Mouse (Mus musculus): ENCODE measurements around the gene 0610030E20Rik. TPM values are rescaled to one million over a fixed set of nuclear protein-coding genes. Genes with fewer than 3 reads are reported as not detected.
A peak's percentile ranks its signal among the peaks of the same experiment; 100 is the strongest.

Gene 0610030E20Rik
- polyA plus RNA-seq, 1 experiment from 2014 or later, result 16.0 TPM

DNA sequence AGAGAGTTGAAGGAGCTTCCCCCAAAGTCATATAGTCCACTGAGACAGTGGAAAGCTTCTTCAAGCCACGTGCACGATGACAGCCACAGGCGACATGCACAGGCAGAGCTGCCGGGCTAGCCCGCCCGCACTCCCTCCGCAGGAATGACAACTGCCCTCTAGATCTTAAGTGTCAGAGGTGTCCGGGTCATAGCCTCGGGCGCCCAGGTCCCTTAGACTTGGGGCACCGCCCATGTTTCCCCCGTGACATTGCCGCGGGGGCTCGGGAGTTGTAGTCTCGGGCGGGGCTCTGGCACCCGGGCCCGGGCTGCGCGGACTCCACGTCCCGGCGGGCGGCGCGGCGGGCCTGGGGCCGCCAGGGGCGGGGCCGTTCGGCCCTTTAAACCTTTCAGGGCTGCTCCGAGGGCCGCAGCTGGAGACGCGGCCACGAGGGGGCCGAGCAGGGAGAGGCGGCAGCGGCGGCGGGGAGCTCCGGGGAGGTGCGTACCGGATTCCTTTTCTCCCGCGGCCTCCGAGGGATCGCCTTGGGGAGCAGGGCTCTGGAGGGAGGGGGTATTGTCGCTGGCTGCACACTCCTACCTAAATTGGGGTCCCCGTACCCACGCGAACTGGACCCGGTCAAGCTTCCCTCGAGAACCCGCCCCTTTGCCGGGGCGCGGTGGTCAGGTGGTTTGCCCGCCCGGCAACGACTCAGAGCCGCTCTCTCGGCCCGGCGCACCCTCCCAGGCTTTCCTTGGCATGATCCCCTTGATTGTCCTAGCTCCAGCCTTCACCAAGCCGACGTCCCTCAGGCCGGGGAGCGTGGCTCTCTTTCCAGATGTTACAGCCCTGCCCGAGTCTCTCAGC is 8.2 kb downstream of the 0610030E20Rik start, which contains the start of gene Tmem150a:
Tmem150a (plus strand) TSS at position 382 of the 846 bp plus-strand sequence.
- WGBS, result under 1% methylated on average over 71 of the region's 71 CpGs
- Histone ChIP-seq H3K4me3 (ENCODE audit: low read length) (peak within 1 kb of the TSS; percentile 70), H3K4me1 (ENCODE audit: control insufficient read depth, insufficient read depth, low read length) (peaks cover 21% of the 10 kb centered on the region), H3K36me3 (ENCODE audit: control insufficient read depth, insufficient read depth) (peaks cover 14% of the 10 kb centered on the region), H3K9ac (ENCODE audit: low read length) (peak within 1 kb of the TSS; percentile 81), H3K9me3 (replicated peaks; ENCODE audit: control insufficient read depth, low read length) (no peaks in the 10 kb centered on the region), H3K4me2 (ENCODE audit: low read depth, low read length) (peak within 1 kb of the TSS; percentile 88), H3K27ac (ENCODE audit: low read length) (peak within 1 kb of the TSS; percentile 38), H3K27me3 (ENCODE audit: control insufficient read depth, insufficient read depth, low read length) (no peaks in the 10 kb centered on the region)
- peak; percentile 92 for ATAC-seq (replicated peaks; ENCODE audit: extremely low read depth, insufficient read depth, low FRiP score)

DNA sequence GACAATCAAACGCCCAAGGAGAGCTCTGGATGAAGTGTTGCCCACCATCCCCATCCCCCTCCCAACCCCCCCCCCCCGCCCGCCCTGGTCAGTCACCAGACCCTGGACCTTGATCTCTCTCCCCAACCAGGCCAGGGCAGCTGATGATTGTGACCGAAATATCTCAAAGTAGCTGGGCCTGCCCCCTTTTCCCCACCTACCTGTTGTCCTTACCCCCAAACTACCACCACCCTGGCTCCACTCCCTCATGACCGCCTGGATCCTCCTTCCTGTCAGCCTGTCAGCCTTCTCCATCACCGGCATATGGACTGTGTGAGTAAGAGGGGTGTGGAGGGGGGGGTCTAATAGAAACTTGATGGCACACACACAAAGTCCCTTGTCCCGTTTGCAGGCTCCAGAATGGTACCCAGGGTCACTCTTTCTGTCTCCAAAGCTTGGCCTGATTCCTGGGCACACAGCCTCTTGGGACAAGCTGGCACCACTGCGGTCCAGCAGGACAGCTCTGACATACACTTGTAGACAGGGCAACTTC is 8.9 kb downstream of the 0610030E20Rik start:
- no peak for ATAC-seq (replicated peaks; ENCODE audit: extremely low read depth, insufficient read depth, low FRiP score)
- Histone ChIP-seq H3K9me3 (replicated peaks; ENCODE audit: control insufficient read depth, low read length) (no peaks in the 10 kb centered on the region), H3K4me1 (ENCODE audit: control insufficient read depth, insufficient read depth, low read length) (peaks cover 28% of the 10 kb centered on the region)

DNA sequence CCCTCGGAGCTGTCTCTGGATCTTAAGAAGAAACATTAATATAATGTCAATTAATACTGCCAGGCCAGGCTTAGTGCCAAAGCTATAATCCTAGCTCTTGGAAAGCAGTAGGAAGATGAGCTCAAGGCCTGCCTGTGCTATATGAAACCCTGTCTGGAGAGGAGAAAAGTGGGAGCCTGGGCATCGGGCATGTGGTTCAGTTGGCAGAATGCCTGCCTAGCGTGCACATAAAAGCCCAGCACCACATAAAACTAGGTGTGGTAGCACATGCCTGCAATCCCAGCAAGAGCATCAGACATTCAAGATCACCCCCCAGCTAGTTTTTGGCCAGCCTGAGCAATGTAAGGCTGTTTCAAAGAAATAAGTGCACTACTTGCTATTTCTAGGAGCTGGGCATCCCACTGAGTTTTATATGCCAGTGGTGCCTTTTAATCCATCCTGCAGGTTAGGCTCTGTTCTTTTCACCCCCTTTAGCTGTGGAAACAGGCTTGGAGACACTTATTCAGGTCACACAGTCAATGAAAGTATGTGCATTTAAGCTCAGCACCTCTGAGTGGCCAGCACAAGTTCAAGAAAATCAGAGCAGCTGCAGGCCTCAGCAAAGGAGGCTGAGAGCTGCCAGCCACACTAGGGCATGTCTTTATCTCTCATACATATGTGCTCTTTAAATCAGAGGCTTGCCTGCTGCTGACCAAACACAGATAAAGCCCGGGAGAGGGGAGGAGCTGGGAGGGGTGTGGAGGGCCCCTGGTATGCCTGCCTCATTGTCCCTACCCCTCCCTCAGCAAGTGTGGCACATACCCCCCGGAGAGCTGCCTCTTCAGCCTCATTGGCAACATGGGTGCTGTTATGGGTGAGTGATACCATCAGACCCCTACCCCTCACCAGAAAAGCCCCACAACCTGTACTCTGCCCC is 10.3 kb downstream of the 0610030E20Rik start:
- no peak overlapping the region for H3K27ac ChIP-seq (ENCODE audit: low read length)
- H3K9me3 ChIP-seq (replicated peaks; ENCODE audit: control insufficient read depth, low read length), result no peaks in the 10 kb centered on the region
- H3K9ac ChIP-seq (ENCODE audit: low read length), result no peak overlapping the region
- WGBS, result 55% methylated on average over 5 of the region's 5 CpGs
- ATAC-seq (replicated peaks; ENCODE audit: extremely low read depth, insufficient read depth, low FRiP score), result no peak
- no peak overlapping the region for H3K4me2 ChIP-seq (ENCODE audit: low read depth, low read length)
- H3K4me3 ChIP-seq (ENCODE audit: low read length), result no peak overlapping the region
- peaks cover 31% of the 10 kb centered on the region for H3K4me1 ChIP-seq (ENCODE audit: control insufficient read depth, insufficient read depth, low read length)
- H3K36me3 ChIP-seq (ENCODE audit: control insufficient read depth, insufficient read depth), result peaks cover 10% of the 10 kb centered on the region; the same call in 1 of the 2 replicates
- no peaks in the 10 kb centered on the region for H3K27me3 ChIP-seq (ENCODE audit: control insufficient read depth, insufficient read depth, low read length)

More for the DNA sequence above, 8.9 kb downstream of the 0610030E20Rik start:
- Histone ChIP-seq H3K27me3 (ENCODE audit: control insufficient read depth, insufficient read depth, low read length) (no peaks in the 10 kb centered on the region), H3K36me3 (ENCODE audit: control insufficient read depth, insufficient read depth) (peaks cover 10% of the 10 kb centered on the region; the same call in 1 of the 2 replicates), H3K4me3 (ENCODE audit: low read length) (peak overlapping the region; percentile 70), H3K4me2 (ENCODE audit: low read depth, low read length) (peak overlapping the region; percentile 88), H3K27ac (ENCODE audit: low read length) (peak overlapping the region; percentile 38; the same call in 1 of the 2 replicates), H3K9ac (ENCODE audit: low read length) (peak overlapping the region; percentile 81)
- WGBS, result 43% methylated on average over 6 of the region's 8 CpGs

DNA sequence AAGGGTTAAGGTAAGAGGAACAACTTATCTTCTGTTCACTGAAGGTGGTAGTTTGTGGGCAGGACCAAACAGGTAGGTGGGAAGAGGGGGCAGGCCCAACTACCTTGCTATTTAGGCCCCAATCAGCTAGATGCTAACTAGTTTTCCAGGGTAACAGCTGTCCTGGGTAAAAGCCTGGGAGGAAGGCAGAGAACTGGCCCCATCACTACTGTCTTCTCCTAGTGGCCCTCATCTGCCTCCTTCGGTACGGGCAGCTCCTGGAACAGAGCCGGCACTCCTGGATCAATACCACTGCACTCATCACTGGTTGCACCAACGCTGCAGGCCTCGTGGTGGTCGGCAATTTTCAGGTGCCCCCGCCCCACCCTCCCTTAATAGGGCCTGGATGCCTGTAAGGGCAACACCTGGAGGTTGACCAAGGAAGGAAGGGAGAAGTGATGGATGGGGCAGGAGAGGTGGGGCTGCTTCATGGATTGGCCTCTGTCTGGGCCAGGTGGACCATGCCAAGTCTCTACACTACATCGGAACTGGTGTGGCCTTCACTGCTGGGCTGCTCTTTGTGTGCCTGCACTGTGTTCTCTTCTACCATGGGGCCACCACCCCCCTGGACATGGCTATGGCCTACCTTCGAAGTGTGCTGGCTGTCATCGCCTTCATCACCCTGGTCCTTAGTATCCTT is 11.1 kb downstream of the 0610030E20Rik start:
- Histone ChIP-seq H3K4me2 (ENCODE audit: low read depth, low read length) (no peak overlapping the region), H3K27ac (ENCODE audit: low read length) (no peak overlapping the region), H3K4me1 (ENCODE audit: control insufficient read depth, insufficient read depth, low read length) (peaks cover 28% of the 10 kb centered on the region), H3K9ac (ENCODE audit: low read length) (no peak overlapping the region), H3K36me3 (ENCODE audit: control insufficient read depth, insufficient read depth) (peaks cover 10% of the 10 kb centered on the region; the same call in 1 of the 2 replicates), H3K9me3 (replicated peaks; ENCODE audit: control insufficient read depth, low read length) (no peaks in the 10 kb centered on the region), H3K27me3 (ENCODE audit: control insufficient read depth, insufficient read depth, low read length) (no peaks in the 10 kb centered on the region), H3K4me3 (ENCODE audit: low read length) (no peak overlapping the region)
- ATAC-seq (replicated peaks; ENCODE audit: extremely low read depth, insufficient read depth, low FRiP score), result no peak
- 89% methylated on average over 10 of the region's 10 CpGs for WGBS

DNA sequence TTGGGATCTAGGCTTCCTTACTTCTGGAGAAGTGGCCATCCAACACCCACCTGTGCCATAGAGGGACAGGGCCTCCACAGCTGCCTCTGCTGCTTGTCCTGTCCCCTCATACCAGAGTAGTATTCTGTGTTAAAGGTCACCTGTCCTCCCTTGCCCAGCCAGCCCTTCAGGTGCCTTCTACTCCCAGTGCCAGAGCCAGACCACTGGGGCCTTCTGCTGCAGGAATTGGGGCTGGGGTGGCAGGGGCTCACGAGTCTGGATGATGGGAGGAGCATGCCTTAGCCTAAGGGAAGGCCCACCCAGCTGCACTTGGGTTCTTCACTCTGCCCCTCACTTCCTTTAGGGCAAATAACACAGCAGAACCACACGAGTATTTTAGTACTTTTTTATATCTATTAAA is 12.2 kb downstream of the 0610030E20Rik start:
- no peak for ATAC-seq (replicated peaks; ENCODE audit: extremely low read depth, insufficient read depth, low FRiP score)
- WGBS, result 71% methylated on average over 2 of the region's 2 CpGs

DNA sequence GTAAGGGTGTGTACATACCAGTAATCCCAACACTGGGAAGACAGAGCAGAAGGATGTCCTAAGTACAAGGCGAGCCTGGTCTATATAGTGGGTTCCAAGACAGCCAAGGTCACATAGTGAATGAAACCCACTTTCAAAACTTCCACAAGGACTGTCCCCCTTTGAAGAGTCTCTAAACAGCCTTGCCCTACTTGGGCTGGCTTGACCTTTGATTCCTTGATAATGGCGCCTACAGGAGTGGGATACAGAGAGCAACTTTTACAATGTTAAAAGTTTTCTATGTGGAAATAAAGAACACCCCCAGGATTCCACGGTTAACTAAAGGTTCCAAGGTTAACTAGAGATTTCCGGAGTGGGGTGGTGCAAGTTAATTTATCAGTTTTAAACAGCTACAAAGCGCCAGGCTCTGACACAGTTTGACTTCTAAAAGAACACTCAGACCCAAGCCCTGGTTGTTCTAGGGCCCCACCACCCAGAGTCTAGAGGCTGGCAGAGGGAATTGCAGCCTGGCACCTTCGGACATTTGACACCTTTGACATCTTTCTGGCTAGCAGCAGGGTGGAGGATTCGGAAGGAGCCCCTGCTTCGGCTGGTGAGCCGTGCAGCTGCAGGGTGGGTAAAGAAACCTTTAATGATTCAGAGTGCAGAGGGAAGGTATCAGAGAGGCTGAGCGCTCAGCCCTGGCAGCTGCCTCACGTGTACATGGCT is 12.9 kb downstream of the 0610030E20Rik start:
- Histone ChIP-seq H3K9ac (ENCODE audit: low read length) (no peak overlapping the region), H3K4me3 (ENCODE audit: low read length) (no peak overlapping the region), H3K27me3 (ENCODE audit: control insufficient read depth, insufficient read depth, low read length) (no peaks in the 10 kb centered on the region), H3K4me2 (ENCODE audit: low read depth, low read length) (no peak overlapping the region), H3K4me1 (ENCODE audit: control insufficient read depth, insufficient read depth, low read length) (peaks cover 20% of the 10 kb centered on the region), H3K36me3 (ENCODE audit: control insufficient read depth, insufficient read depth) (peaks cover 10% of the 10 kb centered on the region; the same call in 1 of the 2 replicates), H3K27ac (ENCODE audit: low read length) (no peak overlapping the region), H3K9me3 (replicated peaks; ENCODE audit: control insufficient read depth, low read length) (no peaks in the 10 kb centered on the region)
- 75% methylated on average over 11 of the region's 11 CpGs for WGBS
- ATAC-seq (replicated peaks; ENCODE audit: extremely low read depth, insufficient read depth, low FRiP score), result no peak

More for the DNA sequence above, 12.2 kb downstream of the 0610030E20Rik start:
- Histone ChIP-seq H3K27me3 (ENCODE audit: control insufficient read depth, insufficient read depth, low read length) (no peaks in the 10 kb centered on the region), H3K36me3 (ENCODE audit: control insufficient read depth, insufficient read depth) (peaks cover 10% of the 10 kb centered on the region; the same call in 1 of the 2 replicates), H3K4me3 (ENCODE audit: low read length) (no peak overlapping the region), H3K9me3 (replicated peaks; ENCODE audit: control insufficient read depth, low read length) (no peaks in the 10 kb centered on the region), H3K4me2 (ENCODE audit: low read depth, low read length) (no peak overlapping the region), H3K4me1 (ENCODE audit: control insufficient read depth, insufficient read depth, low read length) (peaks cover 26% of the 10 kb centered on the region), H3K9ac (ENCODE audit: low read length) (no peak overlapping the region), H3K27ac (ENCODE audit: low read length) (no peak overlapping the region)

DNA sequence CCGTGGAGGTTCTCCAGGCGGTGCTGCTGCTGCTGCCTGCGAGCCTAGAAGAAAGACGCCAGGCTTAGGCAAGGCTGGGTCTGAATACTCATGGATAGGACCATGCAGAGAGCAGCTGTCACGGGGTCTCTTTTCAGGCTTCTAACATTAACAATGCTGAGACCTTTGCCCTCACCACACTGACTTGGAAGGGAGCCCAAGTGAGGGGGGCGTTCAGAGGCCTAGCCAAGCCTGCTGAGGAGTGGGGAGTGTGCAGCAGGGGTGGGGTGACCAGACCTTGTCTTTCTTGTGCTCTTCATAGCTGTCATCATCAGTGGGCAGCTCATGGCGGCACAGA is 13.4 kb downstream of the 0610030E20Rik start:
- Histone ChIP-seq H3K4me2 (ENCODE audit: low read depth, low read length) (no peak overlapping the region), H3K4me3 (ENCODE audit: low read length) (no peak overlapping the region), H3K36me3 (ENCODE audit: control insufficient read depth, insufficient read depth) (peaks cover 10% of the 10 kb centered on the region; the same call in 1 of the 2 replicates), H3K27me3 (ENCODE audit: control insufficient read depth, insufficient read depth, low read length) (no peaks in the 10 kb centered on the region), H3K9me3 (replicated peaks; ENCODE audit: control insufficient read depth, low read length) (no peaks in the 10 kb centered on the region), H3K27ac (ENCODE audit: low read length) (no peak overlapping the region), H3K4me1 (ENCODE audit: control insufficient read depth, insufficient read depth, low read length) (peaks cover 20% of the 10 kb centered on the region), H3K9ac (ENCODE audit: low read length) (no peak overlapping the region)
- WGBS, result 68% methylated on average over 7 of the region's 7 CpGs
- ATAC-seq (replicated peaks; ENCODE audit: extremely low read depth, insufficient read depth, low FRiP score), result no peak

DNA sequence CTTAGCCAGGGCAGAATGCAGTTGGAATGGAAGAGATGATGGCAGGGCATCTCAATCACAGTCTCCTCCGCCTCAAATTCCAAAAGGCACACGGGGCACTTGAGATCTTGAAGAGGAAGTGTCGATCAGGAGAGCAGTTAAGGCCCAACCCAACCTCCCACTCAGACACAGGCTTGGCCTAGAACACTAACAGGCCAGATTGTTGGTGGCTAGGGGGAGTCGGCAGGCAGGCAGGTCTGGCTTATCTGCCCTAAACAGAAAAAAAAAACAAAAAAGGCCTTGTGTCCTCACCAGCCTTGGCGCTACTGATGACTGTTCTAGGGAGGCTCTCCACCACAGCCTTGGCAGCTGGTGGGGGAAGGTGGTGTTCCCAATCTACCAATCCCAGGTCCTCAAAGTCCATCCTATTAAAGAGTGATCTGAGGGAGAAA is 14.0 kb downstream of the 0610030E20Rik start:
- Histone ChIP-seq H3K36me3 (ENCODE audit: control insufficient read depth, insufficient read depth) (peaks cover 10% of the 10 kb centered on the region; the same call in 1 of the 2 replicates), H3K27me3 (ENCODE audit: control insufficient read depth, insufficient read depth, low read length) (no peaks in the 10 kb centered on the region), H3K9ac (ENCODE audit: low read length) (peak overlapping the region; percentile 85), H3K4me1 (ENCODE audit: control insufficient read depth, insufficient read depth, low read length) (peaks cover 18% of the 10 kb centered on the region), H3K27ac (ENCODE audit: low read length) (no peak overlapping the region), H3K4me3 (ENCODE audit: low read length) (peak overlapping the region; percentile 94), H3K4me2 (ENCODE audit: low read depth, low read length) (peak overlapping the region; percentile 90), H3K9me3 (replicated peaks; ENCODE audit: control insufficient read depth, low read length) (no peaks in the 10 kb centered on the region)
- 19% methylated on average over 5 of the region's 5 CpGs for WGBS
- ATAC-seq (replicated peaks; ENCODE audit: extremely low read depth, insufficient read depth, low FRiP score), result no peak
